Mouse (Mus musculus) forebrain, embryonic 16.5 days (tissue): Measurements from ENCODE around the gene Gsk3b. TPM values are rescaled to one million over a fixed set of nuclear protein-coding genes. Genes with fewer than 3 reads are reported as not detected.

Source experiments
- ATAC-seq: fragments of 200-750 bp; cut with Nextera tagmentation; 2 replicates; pipeline ENCODE4 v1.8.0; 2017; ENCODE audit warnings: mild to moderate bottlenecking, moderate library complexity
- H3K27ac ChIP-seq: fragments of 300-500 bp; sonication (generic); 2 replicates; pipeline ENCODE4 v1.5.1; 2014; ENCODE audit warnings: low read length, control low read depth
- H3K27me3 ChIP-seq: fragments of 300-500 bp; sonication (generic); replicated peaks from 2 replicates; pipeline ENCODE4 v1.6.1; 2014; ENCODE audit warnings: low read length; ENCODE audit not compliant: control insufficient read depth, insufficient read depth
- H3K36me3 ChIP-seq: fragments of 300-500 bp; sonication (generic); 2 replicates; pipeline ENCODE4 v1.6.1; 2014; ENCODE audit not compliant: control insufficient read depth, insufficient read depth
- H3K4me1 ChIP-seq: fragments of 300-500 bp; sonication (generic); replicated peaks from 2 replicates; pipeline ENCODE4 v1.6.1; 2014; ENCODE audit warnings: low read length; ENCODE audit not compliant: control insufficient read depth, insufficient read depth
- H3K4me2 ChIP-seq: fragments of 300-500 bp; sonication (generic); 2 replicates; pipeline ENCODE4 v1.6.1; 2014; ENCODE audit warnings: mild to moderate bottlenecking, low read length, control low read depth
- H3K4me3 ChIP-seq: fragments of 300-500 bp; sonication (generic); replicated peaks from 2 replicates; pipeline ENCODE4 v1.5.1; 2014; ENCODE audit warnings: mild to moderate bottlenecking, low read length, control low read depth
- H3K9ac ChIP-seq: fragments of 300-500 bp; sonication (generic); replicated peaks from 2 replicates; pipeline ENCODE4 v1.6.1; 2014; ENCODE audit warnings: low read depth, low read length, control low read depth
- H3K9me3 ChIP-seq: fragments of 300-500 bp; sonication (generic); 2 replicates; pipeline ENCODE4 v1.6.1; 2016; ENCODE audit warnings: low read length; ENCODE audit not compliant: control insufficient read depth
- WGBS: fragments of 180-500 bp; shearing (Covaris S2); extraction: QIAGEN DNeasy Blood & Tissue Kit; methylation state at CpG from one replicate; pipeline ENCODE4 v1.1.7; 2014; 5-methylcytosine and 5-hydroxymethylcytosine counted together
- polyA plus RNA-seq: library from polyadenylated mRNA; unstranded; fragments of >200 nt; fragmentation: Nextera tagmentation; extraction: Ambion mirVana; gene quantifications from 2 replicates; pipeline ENCODE4 v1.2.1, GENCODE M21; 2015

The Gsk3b gene
- polyA plus RNA-seq, 1 experiment from 2014 or later = 155 TPM

DNA sequence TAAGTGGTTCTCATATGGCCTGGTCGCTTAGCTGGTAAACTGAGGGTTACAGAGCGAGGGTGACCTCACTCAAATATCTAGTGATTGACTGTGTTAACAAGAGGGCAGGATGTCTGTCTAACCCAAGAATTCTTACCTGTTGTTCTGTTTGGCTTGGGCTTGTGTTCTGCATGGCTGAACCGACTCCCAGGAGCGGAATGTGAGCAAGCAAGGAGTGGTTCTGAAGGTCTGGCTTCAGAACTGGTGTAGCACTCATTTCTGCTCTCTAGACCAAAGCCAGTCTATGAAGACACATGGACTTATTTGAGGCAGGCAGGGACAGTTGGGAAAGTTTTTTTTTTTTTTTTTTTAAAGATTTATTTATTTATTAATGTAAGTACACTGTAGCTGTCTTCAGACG, 30.5 kb downstream of the Gsk3b start:
- H3K4me3 ChIP-seq = no peak overlapping the region
- H3K4me1 ChIP-seq = peaks cover 13% of the 10 kb centered on the region
- no peaks in the 10 kb centered on the region for H3K27me3 ChIP-seq
- H3K36me3 ChIP-seq = no peaks in the 10 kb centered on the region
- no peak overlapping the region for H3K4me2 ChIP-seq
- ATAC-seq = no peak
- no peak overlapping the region for H3K27ac ChIP-seq
- 90% methylated on average over 5 of the region's 5 CpGs for WGBS
- H3K9ac ChIP-seq = no peak overlapping the region
- no peaks in the 10 kb centered on the region for H3K9me3 ChIP-seq

DNA sequence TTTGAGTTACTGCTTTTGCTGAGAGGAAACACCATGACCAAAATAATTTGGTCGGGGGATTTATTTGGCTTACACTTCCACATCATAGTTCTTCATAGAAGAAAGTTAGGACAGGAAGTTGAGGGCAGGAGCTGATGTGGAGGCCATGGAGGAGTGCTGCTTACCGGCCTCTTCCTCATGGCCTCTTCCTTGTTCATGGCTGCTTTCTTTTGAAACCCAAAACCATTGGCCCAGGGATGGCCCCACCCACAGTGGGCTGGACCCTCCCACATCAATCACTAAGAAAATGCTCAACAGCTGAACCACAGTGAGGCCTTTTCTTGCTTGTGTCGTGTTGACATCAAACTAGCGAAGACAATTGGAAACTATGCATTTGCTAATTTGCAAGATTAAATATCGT, 40.4 kb downstream of the Gsk3b start:
- ATAC-seq = no peak

DNA sequence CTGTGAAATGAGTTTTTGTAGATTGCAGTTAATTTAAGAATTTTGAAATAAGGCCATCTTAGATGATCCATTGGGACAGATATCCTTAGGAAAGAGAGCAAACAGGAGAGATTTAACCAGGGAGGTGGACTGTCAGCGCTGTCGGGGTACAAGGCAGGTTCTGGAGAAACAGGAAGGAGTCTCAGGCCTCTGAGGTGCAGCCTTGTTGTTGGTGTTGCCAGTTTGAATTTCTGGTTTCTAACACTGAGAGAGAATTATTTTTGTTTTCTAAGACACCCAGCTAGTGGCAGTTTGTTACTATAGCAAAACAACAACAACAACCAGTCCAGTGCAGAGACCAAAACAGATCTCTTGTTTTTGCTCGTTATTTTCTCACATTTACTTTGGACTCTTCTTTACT, 42.2 kb downstream of the Gsk3b start:
- H3K27me3 ChIP-seq = no peaks in the 10 kb centered on the region
- no peak overlapping the region for H3K27ac ChIP-seq
- no peak overlapping the region for H3K4me2 ChIP-seq
- H3K36me3 ChIP-seq = no peaks in the 10 kb centered on the region
- H3K4me3 ChIP-seq = no peak overlapping the region
- no peak overlapping the region for H3K9ac ChIP-seq
- H3K4me1 ChIP-seq = peaks cover 35% of the 10 kb centered on the region
- 78% methylated on average over 3 of the region's 3 CpGs for whole genome bisulfite sequencing
- no peaks in the 10 kb centered on the region for H3K9me3 ChIP-seq
- ATAC-seq = no peak

More for the DNA sequence above, 40.4 kb downstream of the Gsk3b start:
- no peak overlapping the region for H3K4me2 ChIP-seq
- H3K36me3 ChIP-seq = no peaks in the 10 kb centered on the region
- WGBS = 77% methylated on average over 5 of the region's 5 CpGs
- no peak overlapping the region for H3K4me3 ChIP-seq
- no peak overlapping the region for H3K27ac ChIP-seq
- peaks cover 32% of the 10 kb centered on the region for H3K4me1 ChIP-seq
- no peak overlapping the region for H3K9ac ChIP-seq
- no peaks in the 10 kb centered on the region for H3K27me3 ChIP-seq
- H3K9me3 ChIP-seq = no peaks in the 10 kb centered on the region

GRCm38 (mm10) chr16:38131756-38132155, 43.0 kb downstream of the Gsk3b start:
- H3K9ac ChIP-seq = no peak overlapping the region
- H3K9me3 ChIP-seq = no peaks in the 10 kb centered on the region
- WGBS = 36% methylated on average over 9 of the region's 9 CpGs
- no peaks in the 10 kb centered on the region for H3K27me3 ChIP-seq
- no peaks in the 10 kb centered on the region for H3K36me3 ChIP-seq
- H3K4me1 ChIP-seq = peaks cover 37% of the 10 kb centered on the region
- no peak overlapping the region for H3K4me2 ChIP-seq
- H3K4me3 ChIP-seq = no peak overlapping the region
- 0 out of 2 replicates have a peak, but pooled peaks have one; percentile 26 for ATAC-seq
- no peak overlapping the region for H3K27ac ChIP-seq

DNA sequence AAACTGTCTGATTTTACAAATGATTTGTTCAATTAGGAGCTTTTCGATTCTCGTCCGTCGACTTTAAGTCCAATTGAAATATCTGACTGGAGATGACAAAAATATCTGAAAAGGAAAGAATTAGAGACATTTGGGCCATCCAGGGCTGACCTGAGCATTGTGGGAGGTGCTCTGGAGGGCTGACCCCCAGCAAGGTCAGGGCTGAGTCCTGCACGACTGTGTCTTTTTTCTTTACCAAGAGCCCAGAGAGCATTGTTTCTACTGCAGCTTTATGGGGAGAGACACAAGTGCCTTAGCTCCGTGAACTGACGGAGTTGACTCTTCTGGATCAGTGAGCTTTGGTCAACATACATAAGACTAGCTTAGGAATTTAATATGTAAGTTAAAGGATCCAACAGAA, 43.4 kb downstream of the Gsk3b start:
- Histone ChIP-seq H3K4me3 (no peak overlapping the region), H3K27ac (no peak overlapping the region), H3K36me3 (no peaks in the 10 kb centered on the region), H3K27me3 (no peaks in the 10 kb centered on the region), H3K9me3 (no peaks in the 10 kb centered on the region), H3K4me2 (no peak overlapping the region), H3K9ac (no peak overlapping the region), H3K4me1 (peaks cover 41% of the 10 kb centered on the region)
- 46% methylated on average over 7 of the region's 7 CpGs for WGBS
- no peak for ATAC-seq

- Histone ChIP-seq H3K27me3 (no peaks in the 10 kb centered on the region), H3K9me3 (no peaks in the 10 kb centered on the region), H3K9ac (no peak overlapping the region), H3K36me3 (no peaks in the 10 kb centered on the region), H3K4me1 (peaks cover 30% of the 10 kb centered on the region), H3K4me2 (no peak overlapping the region), H3K27ac (no peak overlapping the region), H3K4me3 (no peak overlapping the region)
- 36% methylated on average over 5 of the region's 5 CpGs for WGBS
- no peak for ATAC-seq
These were observed 48.5 kb downstream of the Gsk3b start for GRCm38 (mm10) chr16:38137296-38137695.

DNA sequence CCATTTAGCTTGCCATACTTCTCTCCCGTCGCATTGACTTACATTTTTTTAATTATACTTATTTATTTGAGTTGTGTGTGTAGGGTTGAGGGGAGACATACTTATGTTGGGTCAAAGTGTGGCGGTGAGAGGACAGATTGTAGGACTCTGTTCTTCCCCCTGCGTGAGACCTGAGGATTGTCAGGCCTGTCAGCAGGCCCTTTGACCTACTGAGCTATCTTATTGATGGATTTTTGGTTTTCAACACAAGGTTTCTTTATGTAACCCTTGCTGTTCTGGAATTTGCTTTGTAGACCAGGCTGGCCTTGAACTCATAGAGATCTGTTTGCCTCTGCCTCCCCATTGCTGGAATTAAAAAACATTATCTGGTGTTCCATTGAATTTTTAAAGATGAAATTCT, 56.1 kb downstream of the Gsk3b start:
- 96% methylated on average over 4 of the region's 4 CpGs for WGBS
- Histone ChIP-seq H3K9ac (no peak overlapping the region), H3K27ac (no peak overlapping the region), H3K4me3 (no peak overlapping the region), H3K4me2 (no peak overlapping the region), H3K36me3 (peaks cover 4% of the 10 kb centered on the region; the same call in 1 of the 2 replicates), H3K9me3 (no peaks in the 10 kb centered on the region), H3K27me3 (no peaks in the 10 kb centered on the region), H3K4me1 (no peaks in the 10 kb centered on the region; the same call in 1 of the 2 replicates)
- no peak for ATAC-seq

DNA sequence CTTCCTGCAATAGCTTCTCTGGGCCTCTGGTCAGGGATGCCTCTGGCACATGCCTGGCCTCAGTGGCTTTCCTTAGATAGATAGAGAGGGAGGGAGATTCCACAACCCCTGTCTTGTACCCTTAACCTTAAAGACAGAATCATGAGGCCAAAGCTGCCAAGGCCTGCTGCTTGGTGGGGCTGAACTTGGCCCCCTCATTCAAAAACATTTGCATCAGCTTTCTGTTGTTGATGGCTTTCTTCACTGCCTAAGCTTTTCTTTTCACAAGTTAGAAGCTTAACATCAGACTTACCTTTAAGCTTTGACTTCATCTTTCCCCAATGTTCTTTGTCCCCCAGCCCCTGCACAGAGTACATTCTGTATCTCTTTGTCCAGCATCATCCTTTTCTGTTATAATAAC, 61.8 kb downstream of the Gsk3b start:
- Histone ChIP-seq H3K27ac (no peak overlapping the region), H3K4me1 (no peaks in the 10 kb centered on the region), H3K9me3 (no peaks in the 10 kb centered on the region), H3K36me3 (peaks cover 4% of the 10 kb centered on the region; the same call in 1 of the 2 replicates), H3K9ac (no peak overlapping the region), H3K4me2 (no peak overlapping the region), H3K4me3 (no peak overlapping the region), H3K27me3 (no peaks in the 10 kb centered on the region)
- no peak for ATAC-seq

- peaks cover 4% of the 10 kb centered on the region for H3K4me1 ChIP-seq
These were observed 69.2 kb downstream of the Gsk3b start for GRCm38 (mm10) chr16:38157854-38158622.

More at GRCm38 (mm10) chr16:38157854-38158622, 69.2 kb downstream of the Gsk3b start:
- Histone ChIP-seq H3K9me3 (no peaks in the 10 kb centered on the region), H3K27ac (no peak overlapping the region), H3K4me3 (no peak overlapping the region), H3K27me3 (no peaks in the 10 kb centered on the region), H3K9ac (no peak overlapping the region), H3K36me3 (no peaks in the 10 kb centered on the region), H3K4me2 (no peak overlapping the region)
- ATAC-seq = 0 out of 2 replicates have a peak, but pooled peaks have one; percentile 26
- 92% methylated on average over 7 of the region's 7 CpGs for WGBS
